Mouse (Mus musculus): ENCODE results near the gene Rft1.

Gene Rft1

DNA sequence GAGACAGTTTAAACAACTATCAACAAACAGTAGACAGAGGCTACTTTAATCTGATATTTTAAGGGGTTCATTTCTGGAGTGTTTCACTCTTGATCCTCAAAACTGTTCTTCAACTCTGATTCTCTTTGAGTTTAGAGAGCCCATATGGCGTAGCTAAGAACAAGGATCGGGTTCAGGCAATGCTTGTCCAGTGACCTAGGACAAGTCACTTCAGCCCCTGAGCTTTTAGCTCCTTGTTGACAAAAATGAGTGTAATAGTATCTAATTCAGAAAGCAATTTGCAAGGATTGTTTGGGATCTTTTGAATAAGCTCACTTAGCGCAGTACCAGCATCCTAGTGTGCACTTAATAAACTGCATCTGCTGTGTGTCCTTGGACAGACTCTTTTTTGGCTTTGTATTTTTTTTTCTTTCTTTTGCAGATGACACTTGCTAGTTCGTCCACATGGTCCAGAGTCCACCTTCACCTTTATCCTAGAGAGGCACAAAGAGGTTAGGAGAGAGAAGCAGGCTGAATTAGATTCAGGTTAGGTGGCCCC lies 600 bp downstream of the Rft1 start:
- in situ Hi-C loops (cut with MboI; ENCODE audit: low pct_unique_long_range_greater_than_20kb in 1 of 2, low sequenced_read_pairs in 2 of 2, unreplicated experiment in 1 of 2), result no loop called here

DNA sequence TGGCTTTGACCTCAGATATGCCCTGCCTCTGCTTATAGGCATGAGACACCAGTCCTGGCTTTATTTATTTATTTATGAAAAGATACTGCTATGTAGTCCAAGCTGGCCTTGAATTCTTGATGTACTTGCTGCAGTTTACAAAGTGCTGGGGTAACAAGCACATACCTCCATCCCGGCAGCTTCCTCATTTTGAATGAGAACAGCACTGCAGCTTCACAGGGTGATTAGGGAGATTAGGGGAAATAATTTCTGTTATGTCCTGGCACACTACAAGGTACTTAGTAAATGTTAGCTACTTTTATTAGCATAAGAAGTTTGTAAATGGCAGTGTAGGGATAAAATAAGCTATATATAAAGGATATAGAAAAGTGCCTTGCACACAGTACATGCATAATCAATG lies 1.4 kb downstream of the Rft1 start:
- in situ Hi-C loops (cut with MboI; ENCODE audit: low pct_unique_long_range_greater_than_20kb in 1 of 2, low sequenced_read_pairs in 2 of 2, unreplicated experiment in 1 of 2), result no loop called here

DNA sequence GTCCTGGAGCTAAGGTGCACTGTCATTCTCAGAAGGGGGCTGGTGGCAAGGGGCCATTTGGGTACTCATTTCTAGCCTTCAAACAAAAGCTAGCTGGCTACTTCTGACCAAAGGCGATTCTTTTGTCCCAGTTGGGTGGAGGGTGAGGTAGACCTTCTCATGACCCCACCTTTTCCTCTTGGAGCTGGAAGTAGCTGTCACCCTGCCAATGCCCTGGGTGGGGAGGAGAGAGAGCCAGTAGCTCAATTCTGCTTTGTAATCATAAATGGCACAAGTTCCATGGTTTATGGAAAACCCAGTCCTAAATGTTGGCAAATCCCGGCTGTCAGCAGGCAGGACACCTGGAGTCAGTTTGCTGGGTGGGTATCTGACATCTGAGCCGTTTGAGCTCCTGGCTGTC lies 11.9 kb downstream of the Rft1 start:
- in situ Hi-C loops (cut with MboI; ENCODE audit: low pct_unique_long_range_greater_than_20kb in 1 of 2, low sequenced_read_pairs in 2 of 2, unreplicated experiment in 1 of 2), result no loop called here

GRCm38 (mm10) chr14:30666604-30667003 lies 12.4 kb downstream of the Rft1 start:
- in situ Hi-C loops (cut with MboI; ENCODE audit: low pct_unique_long_range_greater_than_20kb in 1 of 2, low sequenced_read_pairs in 2 of 2, unreplicated experiment in 1 of 2), result no loop called here

- in situ Hi-C loops (cut with MboI; ENCODE audit: low pct_unique_long_range_greater_than_20kb in 1 of 2, low sequenced_read_pairs in 2 of 2, unreplicated experiment in 1 of 2), result loop anchor here (5.0 kb wide), 2 partner anchors 73 to 83 kb away; no protein-coding TSS in a partner anchor
These were observed 16.0 kb downstream of the Rft1 start for GRCm38 (mm10) chr14:30670161-30670560.

DNA sequence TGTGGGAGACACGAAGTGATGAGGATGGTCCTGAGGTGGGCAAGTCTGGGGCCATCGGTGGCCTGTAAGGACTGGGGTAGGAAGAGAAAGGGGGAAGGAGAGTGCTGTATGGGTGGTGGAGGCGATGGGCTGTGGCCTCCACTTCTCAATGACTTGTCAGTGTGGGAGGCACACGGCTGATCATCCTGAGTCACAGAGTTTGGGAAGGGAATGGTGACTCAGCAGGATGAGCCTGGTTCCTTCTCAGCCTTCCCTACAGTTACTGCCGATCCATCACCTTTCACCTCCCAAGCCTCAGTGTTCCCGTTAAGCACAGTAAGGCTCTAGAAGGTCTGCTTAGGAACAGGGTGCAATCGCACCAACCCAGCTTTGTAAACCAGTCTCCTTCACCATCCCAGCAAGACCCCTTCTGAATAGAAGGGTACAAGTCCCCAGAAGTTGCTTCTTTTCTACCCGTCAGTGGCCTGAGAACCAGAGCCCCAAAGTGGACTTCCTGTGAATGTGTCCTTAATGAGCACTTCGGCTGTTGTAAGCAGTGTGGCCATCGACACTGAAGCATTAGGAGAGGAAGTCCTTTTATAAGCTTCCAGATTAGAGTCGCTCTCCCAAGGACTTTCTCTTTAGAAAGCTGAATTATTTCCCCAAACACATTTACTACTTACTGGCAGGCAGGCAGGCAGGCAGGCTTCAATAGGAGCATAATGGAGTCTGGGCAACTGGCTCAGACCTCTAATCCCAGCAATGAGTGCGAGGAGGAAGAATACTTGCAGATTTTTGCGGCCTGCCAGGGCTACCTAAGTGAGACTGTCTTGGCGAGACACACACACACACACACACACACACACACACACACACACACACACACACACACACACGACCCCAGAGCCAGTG lies 17.2 kb downstream of the Rft1 start:
- in situ Hi-C loops (cut with MboI; ENCODE audit: low pct_unique_long_range_greater_than_20kb in 1 of 2, low sequenced_read_pairs in 2 of 2, unreplicated experiment in 1 of 2), result loop anchor here (5.0 kb wide), 2 partner anchors 74 to 84 kb away; no protein-coding TSS in a partner anchor

DNA sequence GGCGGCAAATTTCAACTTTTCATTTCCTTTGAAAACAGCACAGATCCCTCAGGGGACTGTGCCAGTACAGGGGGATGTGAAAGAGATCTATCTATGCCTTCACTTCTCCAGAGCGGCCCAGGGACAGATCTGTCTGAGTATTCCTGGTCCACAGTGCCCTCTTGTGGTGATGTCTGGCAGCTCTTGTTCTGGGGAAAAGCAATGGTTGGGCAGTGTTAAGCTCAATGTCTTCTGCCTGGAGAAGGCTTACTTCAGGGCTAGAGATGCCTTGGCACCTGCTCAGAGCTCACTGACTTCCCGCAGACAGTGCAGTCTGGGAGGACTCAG lies 17.8 kb downstream of the Rft1 start:
- in situ Hi-C loops (cut with MboI; ENCODE audit: low pct_unique_long_range_greater_than_20kb in 1 of 2, low sequenced_read_pairs in 2 of 2, unreplicated experiment in 1 of 2), result loop anchor here (5.0 kb wide), 2 partner anchors 75 to 85 kb away; no protein-coding TSS in a partner anchor

GRCm38 (mm10) chr14:30674947-30675346 lies 20.8 kb downstream of the Rft1 start:
- in situ Hi-C loops (cut with MboI; ENCODE audit: low pct_unique_long_range_greater_than_20kb in 1 of 2, low sequenced_read_pairs in 2 of 2, unreplicated experiment in 1 of 2), result loop anchor here (5.0 kb wide), 2 partner anchors 78 to 88 kb away; no protein-coding TSS in a partner anchor

GRCm38 (mm10) chr14:30682131-30682530 lies 28.0 kb downstream of the Rft1 start:
- in situ Hi-C loops (cut with MboI; ENCODE audit: low pct_unique_long_range_greater_than_20kb in 1 of 2, low sequenced_read_pairs in 2 of 2, unreplicated experiment in 1 of 2), result no loop called here

DNA sequence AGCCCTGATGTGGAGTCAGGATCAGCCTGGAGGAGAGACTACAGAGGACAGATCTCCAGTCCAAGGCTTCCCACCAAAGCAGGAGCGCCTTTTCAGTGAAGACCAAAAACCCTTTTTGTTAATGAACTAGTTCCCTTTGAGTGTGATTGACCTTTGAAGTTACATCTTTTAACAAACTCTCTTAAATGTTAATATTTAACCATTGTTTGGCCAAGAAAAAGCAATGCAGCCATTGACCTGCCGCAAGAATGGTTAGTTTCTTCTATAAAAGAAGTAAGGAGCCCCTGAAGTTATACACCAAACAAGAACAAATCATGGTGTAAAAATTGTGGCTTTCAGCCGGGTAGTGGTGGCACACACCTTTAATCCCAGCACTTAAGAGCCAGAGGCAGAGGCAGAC lies 36.5 kb downstream of the Rft1 start:
- in situ Hi-C loops (cut with MboI; ENCODE audit: low pct_unique_long_range_greater_than_20kb in 1 of 2, low sequenced_read_pairs in 2 of 2, unreplicated experiment in 1 of 2), result no loop called here

GRCm38 (mm10) chr14:30692439-30692838 lies 38.3 kb downstream of the Rft1 start:
- in situ Hi-C loops (cut with MboI; ENCODE audit: low pct_unique_long_range_greater_than_20kb in 1 of 2, low sequenced_read_pairs in 2 of 2, unreplicated experiment in 1 of 2), result no loop called here

DNA sequence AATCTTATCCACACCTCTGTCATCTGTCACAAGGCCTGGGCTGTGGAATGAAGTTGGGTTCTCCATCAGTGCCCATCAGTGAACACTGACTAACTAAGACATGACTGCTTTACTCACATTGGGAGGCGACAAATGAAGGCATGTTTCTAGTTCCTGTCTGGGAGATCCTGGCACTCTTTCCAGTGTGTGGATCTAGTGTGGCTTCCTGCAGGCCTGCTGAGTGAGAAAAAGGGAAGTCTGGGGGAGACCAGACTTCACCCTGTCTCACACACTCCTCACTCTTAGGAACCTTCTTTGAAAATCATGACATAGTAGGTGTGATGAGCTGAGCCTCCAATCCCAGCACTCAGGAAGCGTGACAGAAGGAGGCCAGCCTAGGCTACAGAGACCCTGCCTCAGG lies 40.6 kb downstream of the Rft1 start:
- in situ Hi-C loops (cut with MboI; ENCODE audit: low pct_unique_long_range_greater_than_20kb in 1 of 2, low sequenced_read_pairs in 2 of 2, unreplicated experiment in 1 of 2), result no loop called here

GRCm38 (mm10) chr14:30695609-30696008 lies 41.4 kb downstream of the Rft1 start:
- in situ Hi-C loops (cut with MboI; ENCODE audit: low pct_unique_long_range_greater_than_20kb in 1 of 2, low sequenced_read_pairs in 2 of 2, unreplicated experiment in 1 of 2), result no loop called here

DNA sequence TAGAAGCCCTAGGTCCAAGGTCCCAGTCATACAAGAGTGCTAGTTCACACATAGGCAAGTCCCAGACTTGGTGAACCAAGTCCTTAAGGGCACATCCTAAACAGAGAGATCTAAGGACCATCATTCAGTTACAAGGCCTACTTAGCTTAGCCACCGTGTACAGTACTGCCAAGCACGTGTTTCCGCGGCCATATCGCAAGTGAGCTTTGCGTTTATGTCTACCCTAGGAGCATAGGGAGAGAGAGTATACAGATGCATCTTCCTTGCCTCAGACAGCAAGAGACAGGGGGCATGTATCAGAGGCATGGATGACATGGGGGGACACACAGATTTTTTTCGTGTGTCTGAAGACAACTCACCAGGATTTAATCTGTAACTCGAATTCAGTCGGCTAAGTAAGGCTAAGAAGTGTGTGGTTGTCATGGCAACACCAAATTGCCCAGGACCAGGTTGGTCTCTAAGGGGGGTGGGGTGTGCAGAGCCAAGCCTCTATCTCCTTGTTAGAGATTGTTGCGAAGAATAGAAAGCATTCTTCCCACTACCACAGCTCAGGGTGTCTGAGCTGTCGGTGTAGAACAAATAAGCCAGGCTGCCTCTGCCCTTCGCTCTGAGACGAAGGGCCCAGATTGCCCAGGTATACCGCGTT lies 43.4 kb downstream of the Rft1 start:
- in situ Hi-C loops (cut with MboI; ENCODE audit: low pct_unique_long_range_greater_than_20kb in 1 of 2, low sequenced_read_pairs in 2 of 2, unreplicated experiment in 1 of 2), result no loop called here

DNA sequence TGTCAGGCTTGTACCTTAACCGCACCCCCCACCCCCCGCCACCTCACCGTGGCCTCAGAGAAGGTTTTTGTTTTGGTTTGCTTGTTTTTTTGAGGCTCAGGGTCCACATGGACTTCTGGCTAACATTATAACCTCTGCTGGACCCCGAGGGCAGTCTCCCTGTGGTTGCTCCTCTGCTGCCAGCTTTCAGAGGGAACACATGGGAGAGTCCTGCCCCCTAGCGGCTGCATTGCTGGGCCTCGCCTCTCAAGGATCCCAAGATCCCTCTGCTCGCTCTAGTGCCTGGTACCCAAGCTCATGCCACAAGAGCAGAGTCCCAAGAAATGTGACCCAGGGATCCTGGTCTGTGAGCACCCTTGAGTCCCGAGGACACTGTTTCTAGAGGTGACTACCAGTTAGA lies 45.5 kb downstream of the Rft1 start:
- in situ Hi-C loops (cut with MboI; ENCODE audit: low pct_unique_long_range_greater_than_20kb in 1 of 2, low sequenced_read_pairs in 2 of 2, unreplicated experiment in 1 of 2), result no loop called here

GRCm38 (mm10) chr14:30702512-30702911 lies 48.4 kb downstream of the Rft1 start:
- in situ Hi-C loops (cut with MboI; ENCODE audit: low pct_unique_long_range_greater_than_20kb in 1 of 2, low sequenced_read_pairs in 2 of 2, unreplicated experiment in 1 of 2), result no loop called here

- in situ Hi-C loops (cut with MboI; ENCODE audit: low pct_unique_long_range_greater_than_20kb in 1 of 2, low sequenced_read_pairs in 2 of 2, unreplicated experiment in 1 of 2), result no loop called here
These were observed 48.9 kb downstream of the Rft1 start for GRCm38 (mm10) chr14:30703079-30703478.

- in situ Hi-C loops (cut with MboI; ENCODE audit: low pct_unique_long_range_greater_than_20kb in 1 of 2, low sequenced_read_pairs in 2 of 2, unreplicated experiment in 1 of 2), result no loop called here
These were observed 50.1 kb downstream of the Rft1 start for GRCm38 (mm10) chr14:30704098-30704855.

DNA sequence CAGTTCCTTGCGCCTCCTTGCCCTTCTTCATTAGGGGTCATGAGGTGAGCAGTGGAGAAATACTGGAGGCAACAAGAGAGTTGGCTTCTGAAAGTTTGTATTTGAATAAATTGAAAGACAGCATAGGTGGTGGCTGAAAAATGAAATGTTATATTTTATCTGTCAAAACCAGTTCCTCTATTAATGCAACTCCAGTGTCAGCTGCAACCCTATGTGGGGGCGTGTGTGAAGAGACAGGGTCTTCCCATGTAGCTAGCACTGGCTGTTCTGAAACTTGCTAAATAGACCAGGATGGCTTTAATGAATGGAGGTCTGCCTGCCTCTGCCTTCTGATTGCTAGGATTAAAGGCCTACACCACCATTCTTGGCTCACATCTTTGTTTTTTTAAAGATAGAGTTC lies 57.7 kb downstream of the Rft1 start:
- in situ Hi-C loops (cut with MboI; ENCODE audit: low pct_unique_long_range_greater_than_20kb in 1 of 2, low sequenced_read_pairs in 2 of 2, unreplicated experiment in 1 of 2), result no loop called here
